Mouse (Mus musculus) forebrain, embryonic 13.5 days (tissue): Measurements from ENCODE around the gene Slc22a5. TPM values are rescaled to one million over a fixed set of nuclear protein-coding genes. Genes with fewer than 3 reads are reported as not detected.
"Not testable (repeated sequence)": the region's sequence is repeated elsewhere in the genome, so short reads cannot be mapped to it uniquely, and the experiment has no call there.

ENCODE experiments used
- ATAC-seq: fragments of 200-750 bp; cut with Nextera tagmentation; 2 replicates; pipeline ENCODE4 v1.8.0; 2017
- H3K27ac ChIP-seq: fragments of 300-500 bp; sonication (generic); 2 replicates; pipeline ENCODE4 v1.5.1; 2015; ENCODE audit warnings: inconsistent platforms, mild to moderate bottlenecking, moderate library complexity
- H3K27me3 ChIP-seq: fragments of 300-500 bp; sonication (generic); 2 replicates; pipeline ENCODE4 v1.6.1; 2015; ENCODE audit warnings: mild to moderate bottlenecking, inconsistent platforms
- H3K36me3 ChIP-seq: fragments of 300-500 bp; sonication (generic); 2 replicates; pipeline ENCODE4 v1.6.1; 2015; ENCODE audit warnings: mild to moderate bottlenecking, inconsistent platforms; ENCODE audit not compliant: poor library complexity, severe bottlenecking
- H3K4me1 ChIP-seq: fragments of 300-500 bp; sonication (generic); 2 replicates; pipeline ENCODE4 v1.6.1; 2015; ENCODE audit warnings: inconsistent platforms
- H3K4me2 ChIP-seq: fragments of 300-500 bp; sonication (generic); 2 replicates; pipeline ENCODE4 v1.6.1; 2015; ENCODE audit warnings: inconsistent platforms, mild to moderate bottlenecking, moderate library complexity
- H3K4me3 ChIP-seq: fragments of 300-500 bp; sonication (generic); 2 replicates; pipeline ENCODE4 v1.5.1; 2015; ENCODE audit warnings: mild to moderate bottlenecking, inconsistent platforms
- H3K9ac ChIP-seq: fragments of 300-500 bp; sonication (generic); 2 replicates; pipeline ENCODE4 v1.6.1; 2015; ENCODE audit warnings: mild to moderate bottlenecking, inconsistent platforms
- H3K9me3 ChIP-seq: fragments of 300-500 bp; sonication (generic); replicated peaks from 2 replicates; pipeline ENCODE4 v1.6.1; 2016; ENCODE audit warnings: inconsistent platforms
- WGBS: fragments of 180-500 bp; shearing (Covaris S2); methylation state at CpG from one replicate; pipeline ENCODE4 v1.1.7; 2015; 5-methylcytosine and 5-hydroxymethylcytosine counted together
- polyA plus RNA-seq: library from polyadenylated mRNA; unstranded; fragments of >200 nt; fragmentation: Nextera tagmentation; extraction: Ambion mirVana; gene quantifications from 2 replicates; pipeline ENCODE4 v1.2.1, GENCODE M21; 2015

The Slc22a5 gene
- polyA plus RNA-seq, 1 experiment from 2014 or later: 6.9 TPM

- no peak overlapping the region for H3K4me2 ChIP-seq
- H3K4me3 ChIP-seq: no peak overlapping the region
- H3K27ac ChIP-seq: no peak overlapping the region
- H3K27me3 ChIP-seq: no peaks in the 10 kb centered on the region
- WGBS: 66% methylated on average over 1 of the region's 1 CpGs
- H3K36me3 ChIP-seq: no peaks in the 10 kb centered on the region
- ATAC-seq: no peak
- H3K4me1 ChIP-seq: no peaks in the 10 kb centered on the region
- H3K9me3 ChIP-seq: no peaks in the 10 kb centered on the region
- H3K9ac ChIP-seq: no peak overlapping the region
Observed at GRCm38 (mm10) chr11:53900991-53901390, 9.5 kb upstream of the Slc22a5 start.

GRCm38 (mm10) chr11:53899981-53900380 lies 8.5 kb upstream of the Slc22a5 start:
- no peak overlapping the region for H3K9ac ChIP-seq

GRCm38 (mm10) chr11:53899004-53899403 lies 7.5 kb upstream of the Slc22a5 start:
- no peaks in the 10 kb centered on the region for H3K9me3 ChIP-seq
- H3K4me1 ChIP-seq: no peaks in the 10 kb centered on the region
- ATAC-seq: no peak
- H3K9ac ChIP-seq: no peak overlapping the region
- H3K4me2 ChIP-seq: no peak overlapping the region
- H3K27me3 ChIP-seq: no peaks in the 10 kb centered on the region
- H3K27ac ChIP-seq: no peak overlapping the region
- 63% methylated on average over 3 of the region's 3 CpGs for WGBS
- H3K36me3 ChIP-seq: no peaks in the 10 kb centered on the region
- no peak overlapping the region for H3K4me3 ChIP-seq

More at GRCm38 (mm10) chr11:53899981-53900380, 8.5 kb upstream of the Slc22a5 start:
- no peaks in the 10 kb centered on the region for H3K4me1 ChIP-seq
- no peak for ATAC-seq
- no peak overlapping the region for H3K4me3 ChIP-seq
- 80% methylated on average over 6 of the region's 6 CpGs for WGBS
- H3K4me2 ChIP-seq: no peak overlapping the region
- H3K9me3 ChIP-seq: no peaks in the 10 kb centered on the region
- no peaks in the 10 kb centered on the region for H3K36me3 ChIP-seq
- H3K27ac ChIP-seq: no peak overlapping the region
- H3K27me3 ChIP-seq: no peaks in the 10 kb centered on the region

- H3K27ac ChIP-seq: no peak overlapping the region
- ATAC-seq: no peak
- H3K36me3 ChIP-seq: no peaks in the 10 kb centered on the region
- no peaks in the 10 kb centered on the region for H3K9me3 ChIP-seq
- H3K4me2 ChIP-seq: no peak overlapping the region
- no peaks in the 10 kb centered on the region for H3K27me3 ChIP-seq
- no peaks in the 10 kb centered on the region for H3K4me1 ChIP-seq
- no peak overlapping the region for H3K9ac ChIP-seq
- 85% methylated on average over 6 of the region's 6 CpGs for WGBS
- no peak overlapping the region for H3K4me3 ChIP-seq
Observed at GRCm38 (mm10) chr11:53896935-53897334, 5.5 kb upstream of the Slc22a5 start.

GRCm38 (mm10) chr11:53893451-53893850 lies 2.0 kb upstream of the Slc22a5 start:
- no peak for ATAC-seq
- WGBS: 71% methylated on average over 2 of the region's 2 CpGs
- Histone ChIP-seq H3K9me3 (no peaks in the 10 kb centered on the region), H3K4me2 (no peak overlapping the region), H3K27me3 (no peaks in the 10 kb centered on the region), H3K27ac (no peak overlapping the region), H3K9ac (no peak overlapping the region), H3K4me1 (peaks cover 13% of the 10 kb centered on the region), H3K4me3 (no peak overlapping the region), H3K36me3 (no peaks in the 10 kb centered on the region)

- no peak overlapping the region for H3K4me2 ChIP-seq
- ATAC-seq: no peak
- no peaks in the 10 kb centered on the region for H3K27me3 ChIP-seq
- H3K27ac ChIP-seq: no peak overlapping the region
- H3K36me3 ChIP-seq: no peaks in the 10 kb centered on the region
- no peak overlapping the region for H3K9ac ChIP-seq
- no peak overlapping the region for H3K4me3 ChIP-seq
- H3K4me1 ChIP-seq: peaks cover 13% of the 10 kb centered on the region
- no peaks in the 10 kb centered on the region for H3K9me3 ChIP-seq
- 42% methylated on average over 9 of the region's 9 CpGs for WGBS
Observed at GRCm38 (mm10) chr11:53892716-53893416, 1.4 kb upstream of the Slc22a5 start.

GRCm38 (mm10) chr11:53890906-53891504 lies 455 bp downstream of the Slc22a5 start:
- Histone ChIP-seq H3K27ac (no peak overlapping the region), H3K4me1 (peaks cover 13% of the 10 kb centered on the region), H3K4me3 (peak overlapping the region; percentile 54), H3K4me2 (peak overlapping the region; percentile 85), H3K36me3 (no peaks in the 10 kb centered on the region), H3K9ac (peak overlapping the region; percentile 69), H3K9me3 (no peaks in the 10 kb centered on the region), H3K27me3 (no peaks in the 10 kb centered on the region)
- 2% methylated on average over 33 of the region's 33 CpGs for WGBS
- ATAC-seq: peak; percentile 2; the same call in 1 of the 2 replicates

GRCm38 (mm10) chr11:53890225-53890624 lies 1.2 kb downstream of the Slc22a5 start:
- WGBS: 86% methylated on average over 2 of the region's 2 CpGs
- H3K4me3 ChIP-seq: no peak overlapping the region
- no peak overlapping the region for H3K9ac ChIP-seq
- ATAC-seq: no peak
- no peaks in the 10 kb centered on the region for H3K9me3 ChIP-seq
- peak overlapping the region; percentile 85 for H3K4me2 ChIP-seq
- H3K27me3 ChIP-seq: no peaks in the 10 kb centered on the region
- H3K4me1 ChIP-seq: peaks cover 13% of the 10 kb centered on the region
- H3K36me3 ChIP-seq: no peaks in the 10 kb centered on the region
- no peak overlapping the region for H3K27ac ChIP-seq

GRCm38 (mm10) chr11:53889091-53889645 lies 2.3 kb downstream of the Slc22a5 start:
- WGBS: 70% methylated on average over 4 of the region's 4 CpGs
- Histone ChIP-seq H3K27me3 (no peaks in the 10 kb centered on the region), H3K9ac (no peak overlapping the region), H3K4me2 (no peak overlapping the region), H3K4me1 (peaks cover 13% of the 10 kb centered on the region), H3K4me3 (no peak overlapping the region), H3K27ac (no peak overlapping the region), H3K36me3 (0 out of 2 replicates have a peak, but pooled peaks cover 3% of the 10 kb centered on the region), H3K9me3 (no peaks in the 10 kb centered on the region)
- no peak for ATAC-seq

GRCm38 (mm10) chr11:53888242-53888641 lies 3.2 kb downstream of the Slc22a5 start:
- Histone ChIP-seq H3K4me1 (peaks cover 13% of the 10 kb centered on the region), H3K9me3 (no peaks in the 10 kb centered on the region), H3K4me3 (no peak overlapping the region), H3K9ac (no peak overlapping the region), H3K4me2 (no peak overlapping the region), H3K27ac (no peak overlapping the region), H3K27me3 (no peaks in the 10 kb centered on the region), H3K36me3 (0 out of 2 replicates have a peak, but pooled peaks cover 3% of the 10 kb centered on the region)
- no peak for ATAC-seq
- WGBS: 88% methylated on average over 4 of the region's 4 CpGs

GRCm38 (mm10) chr11:53883287-53883686 lies 8.2 kb downstream of the Slc22a5 start:
- no peaks in the 10 kb centered on the region for H3K27me3 ChIP-seq
- H3K9me3 ChIP-seq: no peaks in the 10 kb centered on the region
- ATAC-seq: no peak
- no peaks in the 10 kb centered on the region for H3K4me1 ChIP-seq
- no peak overlapping the region for H3K4me3 ChIP-seq
- no peak overlapping the region for H3K9ac ChIP-seq
- no peak overlapping the region for H3K27ac ChIP-seq
- WGBS: 92% methylated on average over 2 of the region's 2 CpGs
- H3K36me3 ChIP-seq: 0 out of 2 replicates have a peak, but pooled peaks cover 3% of the 10 kb centered on the region
- no peak overlapping the region for H3K4me2 ChIP-seq

GRCm38 (mm10) chr11:53878096-53878495 lies 13.4 kb downstream of the Slc22a5 start:
- not testable (repeated sequence) for H3K4me2 ChIP-seq, ATAC-seq
- 86% methylated on average over 5 of the region's 5 CpGs for WGBS

More at GRCm38 (mm10) chr11:53878096-53878495, 13.4 kb downstream of the Slc22a5 start:
- H3K9me3 ChIP-seq, H3K27me3 ChIP-seq, H3K9ac ChIP-seq, H3K27ac ChIP-seq, H3K4me1 ChIP-seq, H3K36me3 ChIP-seq, H3K4me3 ChIP-seq: not testable (repeated sequence)
